Mouse (Mus musculus) forebrain, embryonic 13.5 days (tissue): ENCODE measurements around the gene Kcnq5. TPM values are rescaled to one million over a fixed set of nuclear protein-coding genes. Genes with fewer than 3 reads are reported as not detected.
"Not testable (repeated sequence)": the region's sequence is repeated elsewhere in the genome, so short reads cannot be mapped to it uniquely, and the experiment has no call there.

ENCODE experiments used
- ATAC-seq: fragments of 200-750 bp; cut with Nextera tagmentation; 2 replicates; pipeline ENCODE4 v1.8.0; 2017
- H3K27ac ChIP-seq: fragments of 300-500 bp; sonication (generic); 2 replicates; pipeline ENCODE4 v1.5.1; 2015; ENCODE audit warnings: inconsistent platforms, mild to moderate bottlenecking, moderate library complexity
- H3K27me3 ChIP-seq: fragments of 300-500 bp; sonication (generic); 2 replicates; pipeline ENCODE4 v1.6.1; 2015; ENCODE audit warnings: mild to moderate bottlenecking, inconsistent platforms
- H3K36me3 ChIP-seq: fragments of 300-500 bp; sonication (generic); 2 replicates; pipeline ENCODE4 v1.6.1; 2015; ENCODE audit warnings: mild to moderate bottlenecking, inconsistent platforms; ENCODE audit not compliant: poor library complexity, severe bottlenecking
- H3K4me1 ChIP-seq: fragments of 300-500 bp; sonication (generic); 2 replicates; pipeline ENCODE4 v1.6.1; 2015; ENCODE audit warnings: inconsistent platforms
- H3K4me2 ChIP-seq: fragments of 300-500 bp; sonication (generic); 2 replicates; pipeline ENCODE4 v1.6.1; 2015; ENCODE audit warnings: inconsistent platforms, mild to moderate bottlenecking, moderate library complexity
- H3K4me3 ChIP-seq: fragments of 300-500 bp; sonication (generic); 2 replicates; pipeline ENCODE4 v1.5.1; 2015; ENCODE audit warnings: mild to moderate bottlenecking, inconsistent platforms
- H3K9ac ChIP-seq: fragments of 300-500 bp; sonication (generic); 2 replicates; pipeline ENCODE4 v1.6.1; 2015; ENCODE audit warnings: mild to moderate bottlenecking, inconsistent platforms
- H3K9me3 ChIP-seq: fragments of 300-500 bp; sonication (generic); replicated peaks from 2 replicates; pipeline ENCODE4 v1.6.1; 2016; ENCODE audit warnings: inconsistent platforms
- WGBS: fragments of 180-500 bp; shearing (Covaris S2); methylation state at CpG from one replicate; pipeline ENCODE4 v1.1.7; 2015; 5-methylcytosine and 5-hydroxymethylcytosine counted together
- polyA plus RNA-seq: library from polyadenylated mRNA; unstranded; fragments of >200 nt; fragmentation: Nextera tagmentation; extraction: Ambion mirVana; gene quantifications from 2 replicates; pipeline ENCODE4 v1.2.1, GENCODE M21; 2015

Gene Kcnq5
- polyA plus RNA-seq, 1 experiment from 2014 or later: 0.72 TPM

- WGBS: 18% methylated on average over 10 of the region's 10 CpGs
Observed at GRCm38 (mm10) chr1:21820066-21820630, 141.6 kb downstream of the Kcnq5 start.

GRCm38 (mm10) chr1:21805064-21805463 lies 156.7 kb downstream of the Kcnq5 start:
- Histone ChIP-seq H3K36me3 (no peaks in the 10 kb centered on the region), H3K27me3 (no peaks in the 10 kb centered on the region), H3K9ac (no peak overlapping the region), H3K4me2 (no peak overlapping the region), H3K4me3 (no peak overlapping the region), H3K4me1 (peaks cover 6% of the 10 kb centered on the region; the same call in 1 of the 2 replicates), H3K9me3 (no peaks in the 10 kb centered on the region), H3K27ac (no peak overlapping the region)
- ATAC-seq: peak; percentile 89
- WGBS: 81% methylated on average over 2 of the region's 2 CpGs

More at GRCm38 (mm10) chr1:21820066-21820630, 141.6 kb downstream of the Kcnq5 start:
- Histone ChIP-seq H3K27me3 (no peaks in the 10 kb centered on the region), H3K4me2 (no peak overlapping the region), H3K9me3 (no peaks in the 10 kb centered on the region), H3K27ac (no peak overlapping the region), H3K36me3 (no peaks in the 10 kb centered on the region), H3K4me1 (no peaks in the 10 kb centered on the region; the same call in 1 of the 2 replicates), H3K4me3 (no peak overlapping the region), H3K9ac (no peak overlapping the region)
- peak; percentile 50; the same call in 1 of the 2 replicates for ATAC-seq

GRCm38 (mm10) chr1:21804477-21804866 lies 157.3 kb downstream of the Kcnq5 start:
- no peak overlapping the region for H3K9ac ChIP-seq
- no peak; the same call in 1 of the 2 replicates for ATAC-seq
- 64% methylated on average over 2 of the region's 2 CpGs for WGBS
- no peaks in the 10 kb centered on the region for H3K9me3 ChIP-seq
- no peak overlapping the region for H3K27ac ChIP-seq
- H3K4me2 ChIP-seq: no peak overlapping the region
- H3K4me1 ChIP-seq: peaks cover 6% of the 10 kb centered on the region; the same call in 1 of the 2 replicates
- no peak overlapping the region for H3K4me3 ChIP-seq
- H3K27me3 ChIP-seq: no peaks in the 10 kb centered on the region
- H3K36me3 ChIP-seq: no peaks in the 10 kb centered on the region

- Histone ChIP-seq H3K9me3 (no peaks in the 10 kb centered on the region), H3K4me1 (peaks cover 6% of the 10 kb centered on the region; the same call in 1 of the 2 replicates), H3K9ac (no peak overlapping the region), H3K4me2 (no peak overlapping the region), H3K27me3 (no peaks in the 10 kb centered on the region), H3K4me3 (no peak overlapping the region), H3K36me3 (no peaks in the 10 kb centered on the region), H3K27ac (no peak overlapping the region)
- no peak for ATAC-seq
- WGBS: 76% methylated on average over 5 of the region's 5 CpGs
Observed at GRCm38 (mm10) chr1:21803751-21804476, 157.8 kb downstream of the Kcnq5 start.

- Histone ChIP-seq H3K27me3 (no peaks in the 10 kb centered on the region), H3K4me1 (no peaks in the 10 kb centered on the region), H3K9ac (no peak overlapping the region), H3K4me3 (no peak overlapping the region), H3K4me2 (no peak overlapping the region), H3K36me3 (no peaks in the 10 kb centered on the region), H3K27ac (no peak overlapping the region), H3K9me3 (no peaks in the 10 kb centered on the region)
- WGBS: 85% methylated on average over 5 of the region's 5 CpGs
- ATAC-seq: no peak
Observed at GRCm38 (mm10) chr1:21780746-21781145, 181.0 kb downstream of the Kcnq5 start.

- no peaks in the 10 kb centered on the region for H3K4me1 ChIP-seq
- no peaks in the 10 kb centered on the region for H3K36me3 ChIP-seq
- ATAC-seq: no peak
- no peaks in the 10 kb centered on the region for H3K27me3 ChIP-seq
- no peak overlapping the region for H3K4me3 ChIP-seq
- no peak overlapping the region for H3K4me2 ChIP-seq
- 93% methylated on average over 5 of the region's 5 CpGs for WGBS
- no peak overlapping the region for H3K9ac ChIP-seq
- H3K9me3 ChIP-seq: no peaks in the 10 kb centered on the region
- H3K27ac ChIP-seq: no peak overlapping the region
Observed at GRCm38 (mm10) chr1:21777560-21777959, 184.2 kb downstream of the Kcnq5 start.

GRCm38 (mm10) chr1:21773931-21774330 lies 187.8 kb downstream of the Kcnq5 start:
- 81% methylated on average over 5 of the region's 5 CpGs for WGBS
- H3K27me3 ChIP-seq: no peaks in the 10 kb centered on the region
- no peak for ATAC-seq
- H3K4me2 ChIP-seq: no peak overlapping the region
- no peak overlapping the region for H3K9ac ChIP-seq
- no peak overlapping the region for H3K4me3 ChIP-seq
- no peaks in the 10 kb centered on the region for H3K9me3 ChIP-seq
- H3K4me1 ChIP-seq: no peaks in the 10 kb centered on the region
- H3K36me3 ChIP-seq: no peaks in the 10 kb centered on the region
- H3K27ac ChIP-seq: no peak overlapping the region

GRCm38 (mm10) chr1:21770494-21770893 lies 191.2 kb downstream of the Kcnq5 start:
- Histone ChIP-seq H3K9ac (no peak overlapping the region), H3K9me3 (no peaks in the 10 kb centered on the region), H3K4me2 (no peak overlapping the region), H3K27ac (no peak overlapping the region), H3K36me3 (no peaks in the 10 kb centered on the region), H3K4me3 (no peak overlapping the region), H3K4me1 (no peaks in the 10 kb centered on the region), H3K27me3 (no peaks in the 10 kb centered on the region)
- 82% methylated on average over 1 of the region's 1 CpGs for WGBS
- ATAC-seq: no peak

GRCm38 (mm10) chr1:21749297-21749696 lies 212.4 kb downstream of the Kcnq5 start:
- Histone ChIP-seq H3K4me1 (no peaks in the 10 kb centered on the region), H3K27me3 (no peaks in the 10 kb centered on the region), H3K9me3 (no peaks in the 10 kb centered on the region), H3K4me3 (no peak overlapping the region), H3K9ac (no peak overlapping the region), H3K36me3 (no peaks in the 10 kb centered on the region), H3K27ac (no peak overlapping the region), H3K4me2 (no peak overlapping the region)
- WGBS: 92% methylated on average over 1 of the region's 1 CpGs
- no peak for ATAC-seq

- Histone ChIP-seq H3K9ac (no peak overlapping the region), H3K27me3 (no peaks in the 10 kb centered on the region), H3K4me2 (no peak overlapping the region), H3K4me3 (no peak overlapping the region), H3K4me1 (no peaks in the 10 kb centered on the region), H3K9me3 (no peaks in the 10 kb centered on the region), H3K36me3 (no peaks in the 10 kb centered on the region), H3K27ac (no peak overlapping the region)
- 83% methylated on average over 1 of the region's 1 CpGs for WGBS
- ATAC-seq: no peak
Observed at GRCm38 (mm10) chr1:21729131-21729530, 232.6 kb downstream of the Kcnq5 start.

- H3K27ac ChIP-seq, H3K9me3 ChIP-seq, H3K27me3 ChIP-seq, H3K4me3 ChIP-seq, ATAC-seq, H3K9ac ChIP-seq, H3K36me3 ChIP-seq, H3K4me2 ChIP-seq, H3K4me1 ChIP-seq: not testable (repeated sequence)
- 85% methylated on average over 2 of the region's 2 CpGs for WGBS
Observed at GRCm38 (mm10) chr1:21723231-21723630, 238.5 kb downstream of the Kcnq5 start.

GRCm38 (mm10) chr1:21721246-21721645 lies 240.5 kb downstream of the Kcnq5 start:
- Histone ChIP-seq H3K4me1 (no peaks in the 10 kb centered on the region), H3K9me3 (no peaks in the 10 kb centered on the region; the same call in 1 of the 2 replicates), H3K4me3 (no peak overlapping the region), H3K4me2 (no peak overlapping the region), H3K27me3 (no peaks in the 10 kb centered on the region), H3K36me3 (no peaks in the 10 kb centered on the region), H3K9ac (no peak overlapping the region), H3K27ac (no peak overlapping the region)
- ATAC-seq: no peak
